Mouse (Mus musculus) cortical plate, adult 2 months (tissue): ENCODE measurements around the gene Hspb6.

Experiments used
- CTCF ChIP-seq: fragments of 200-500 bp; IDR thresholded peaks from 2 replicates; pipeline ENCODE4 v1.5.1; 2011; ENCODE audit warnings: mild to moderate bottlenecking, control low read depth, low read length; ENCODE audit not compliant: insufficient read depth; ENCODE audit errors: extremely low read depth
- POLR2A ChIP-seq: fragments of 200-500 bp; IDR thresholded peaks from 2 replicates; pipeline ENCODE4 v1.6.1; 2011; ENCODE audit warnings: mild to moderate bottlenecking, low read length, control low read depth; ENCODE audit not compliant: insufficient read depth; ENCODE audit errors: extremely low read depth

GRCm38 (mm10) chr7:30581547-30581946, 29.6 kb downstream of the Hspb6 start:
- TF ChIP-seq POLR2A (no peak), CTCF (no peak)
